Comparison of ENCODE assay signal across 9 mouse cellular contexts in genomic region chr2:157605025-157605675, GRCm38 (mm10). TPM values are rescaled to one million over a fixed set of nuclear protein-coding genes. Genes with fewer than 3 reads are reported as not detected.
A peak's percentile ranks its signal among the peaks of the same experiment; 100 is the strongest.
DNase-seq lines count a peak whose midpoint lies in the region; ATAC-seq lines count a peak whose summit lies in the region.
"Had no signal": no experiment of that assay in that cellular context is flagged by ENCODE, and none has a peak within 500 bp of the region (broad histone marks: within the 10 kb centered on the region; RNA-seq: fewer than 3 reads in every experiment).

No protein-coding gene starts in this region.

- H3K9me3 ChIP-seq in forebrain, embryonic 11.5 days (ENCODE audit: control insufficient read depth, low read length) = no peaks in the 10 kb centered on the region
- H3K9me3 ChIP-seq: limb, embryonic 12.5 days had no signal

- no peak overlapping the region for H3K4me3 ChIP-seq in forebrain, embryonic 11.5 days (ENCODE audit: low read depth, low read length)
- H3K4me3 ChIP-seq: limb, embryonic 12.5 days had no signal

- peak; percentile 70; the same call in 1 of the 2 replicates for ATAC-seq in forebrain, embryonic 11.5 days (replicated peaks; ENCODE audit: low FRiP score)

- H3K4me1 ChIP-seq in forebrain, embryonic 11.5 days (replicated peaks; ENCODE audit: control insufficient read depth, insufficient read depth, low read length) = peaks cover 4% of the 10 kb centered on the region; the same call in 1 of the 2 replicates

- no peak overlapping the region for H3K27ac ChIP-seq in forebrain, embryonic 11.5 days (ENCODE audit: low read depth, low read length)
- H3K27ac ChIP-seq: limb, embryonic 12.5 days had no signal

- H3K36me3 ChIP-seq in forebrain, embryonic 11.5 days (ENCODE audit: control insufficient read depth, insufficient read depth, low read length) = no peaks in the 10 kb centered on the region
- H3K36me3 ChIP-seq: limb, embryonic 12.5 days had no signal

- no peak overlapping the region for H3K9ac ChIP-seq in forebrain, embryonic 11.5 days (ENCODE audit: low read length)
- H3K9ac ChIP-seq: limb, embryonic 12.5 days had no signal

- DNase-seq in ES-CJ7 (ENCODE audit: low read depth, low spot score) = peak; percentile 74
- peak; percentile 21 for DNase-seq in c-Kit-negative CD71-positive TER-119-positive erythroid progenitor cells, embryonic 14.5 days (ENCODE audit: low read depth, low spot score)
- DNase-seq in forebrain, embryonic 11.5 days (ENCODE audit: low spot score) = peak; percentile 91
- DNase-seq in heart, postnatal 25 days (ENCODE audit: low spot score) = peak; percentile 31
- peak; percentile 68 to 84 for DNase-seq in layer of hippocampus, adult 18-20 months (ENCODE audit: low spot score in 2 of 2)
- peak; percentile 82 for DNase-seq in lung, postnatal 14 days
- peak; percentile 76 for DNase-seq in retina, postnatal 1 day
- peak; percentile 93 for DNase-seq in thymus, postnatal 4 days

- H3K27me3 ChIP-seq in forebrain, embryonic 11.5 days (ENCODE audit: control insufficient read depth, insufficient read depth, low read length) = 0 out of 2 replicates have a peak, but pooled peaks cover 2% of the 10 kb centered on the region

- intact Hi-C loops in heart, postnatal 25 days (cut with DNase I) = loop anchor here (5.0 kb wide), 2 partner anchors 387 to 597 kb away; no protein-coding TSS in a partner anchor

- no peak overlapping the region for H3K4me2 ChIP-seq in forebrain, embryonic 11.5 days (ENCODE audit: low read depth, low read length, severe bottlenecking)
- H3K4me2 ChIP-seq: limb, embryonic 12.5 days had no signal

- 9% methylated on average over 18 of the region's 18 CpGs for WGBS in forebrain, embryonic 11.5 days

RNA-seq across cellular contexts. Expression of gene Blcap, which starts 34.1 kb away (rescaled TPM):
- 111 and 123 TPM in 2 replicates for polyA plus RNA-seq in forebrain, embryonic 11.5 days (2014; fragmentation: Nextera tagmentation; extraction: Ambion mirVana)
- total RNA-seq in heart, postnatal 25 days (2021) = 10 to 100 TPM; 51.8 to 54.9 TPM
- total RNA-seq in layer of hippocampus, adult 18-20 months (2021) = 100 to 1,000 TPM; 120 to 136 TPM

RNA-seq across cellular contexts. Expression of gene Nnat, which starts 45.3 kb away (rescaled TPM):
- 2,785 and 3,035 TPM in 2 replicates for polyA plus RNA-seq in forebrain, embryonic 11.5 days (2014; fragmentation: Nextera tagmentation; extraction: Ambion mirVana)
- total RNA-seq in heart, postnatal 25 days (2021) = 1 to 10 TPM in 1 of 2 experiments, under 1 TPM in 1; 0.29 to 1.4 TPM
- 100 to 1,000 TPM; 481 to 624 TPM for total RNA-seq in layer of hippocampus, adult 18-20 months (2021)

Comparison
In these comparisons a context has a peak if more than half of its experiments do, and no peak if none do; other contexts are left out.
1. DNase-seq: peak in every context shown above with its lines; median percentile 93 in thymus, postnatal 4 days; 91 in forebrain, embryonic 11.5 days; 82 in lung, postnatal 14 days; 76 in layer of hippocampus, adult 18-20 months; 76 in retina, postnatal 1 day; 74 in ES-CJ7; 31 in heart, postnatal 25 days; 21 in c-Kit-negative CD71-positive TER-119-positive erythroid progenitor cells, embryonic 14.5 days.
2. RNA of gene Nnat, which starts 45.3 kb away (total RNA-seq): 481 to 624 TPM in layer of hippocampus, adult 18-20 months; 0.29 to 1.4 TPM in heart, postnatal 25 days; every median in the first group is over 100 times any median in the second.